Mouse (Mus musculus): ENCODE measurements around the gene Hmox1.

Gene Hmox1

GRCm38 (mm10) chr8:75088989-75089881 is 4.2 kb upstream of the Hmox1 start:
- peak; percentile 46 to 68 for DNase-seq (ENCODE audit: low spot score in 2 of 2)

GRCm38 (mm10) chr8:75090781-75091365 is 2.5 kb upstream of the Hmox1 start:
- no peak for DNase-seq (ENCODE audit: low spot score in 2 of 2)

- no peak for DNase-seq (ENCODE audit: low spot score in 2 of 2)
These were observed 9.5 kb downstream of the Hmox1 start for GRCm38 (mm10) chr8:75102956-75103355.

DNA sequence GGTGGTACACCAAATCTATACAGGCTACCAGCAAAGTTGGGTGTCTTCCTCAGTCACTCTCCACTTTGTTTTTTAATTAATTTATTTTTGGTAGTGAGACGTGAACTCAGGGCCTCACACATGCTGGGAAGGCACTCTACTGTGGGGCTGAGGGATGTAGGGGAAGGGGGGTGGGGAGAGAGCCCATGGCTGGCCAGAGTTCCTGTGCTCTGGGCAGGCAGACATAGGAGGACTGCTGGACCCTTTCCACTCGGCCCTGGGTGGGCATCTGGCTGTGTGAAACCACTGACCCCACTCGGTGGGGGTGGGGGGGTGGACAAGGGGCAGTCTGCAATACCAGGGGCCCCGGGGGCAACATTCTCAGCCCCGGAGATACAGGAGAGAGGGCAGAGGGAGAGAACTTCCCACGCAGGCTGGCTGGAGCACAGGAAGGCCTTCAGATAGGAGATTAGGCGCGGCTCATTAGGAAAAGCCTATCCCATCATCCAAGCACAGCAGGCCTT is 10.0 kb downstream of the Hmox1 start:
- DNase-seq (ENCODE audit: low spot score in 2 of 2) = no peak

GRCm38 (mm10) chr8:75108527-75109235 is 15.3 kb downstream of the Hmox1 start:
- peak; percentile 60 to 68 for DNase-seq (ENCODE audit: low spot score in 2 of 2)

GRCm38 (mm10) chr8:75109236-75109967 is 16.0 kb downstream of the Hmox1 start, which contains the start of gene Mcm5:
Mcm5 (plus strand) TSS chr8:75109569.
- DNase-seq (ENCODE audit: low spot score in 2 of 2) = peak; percentile 98 to 99

DNA sequence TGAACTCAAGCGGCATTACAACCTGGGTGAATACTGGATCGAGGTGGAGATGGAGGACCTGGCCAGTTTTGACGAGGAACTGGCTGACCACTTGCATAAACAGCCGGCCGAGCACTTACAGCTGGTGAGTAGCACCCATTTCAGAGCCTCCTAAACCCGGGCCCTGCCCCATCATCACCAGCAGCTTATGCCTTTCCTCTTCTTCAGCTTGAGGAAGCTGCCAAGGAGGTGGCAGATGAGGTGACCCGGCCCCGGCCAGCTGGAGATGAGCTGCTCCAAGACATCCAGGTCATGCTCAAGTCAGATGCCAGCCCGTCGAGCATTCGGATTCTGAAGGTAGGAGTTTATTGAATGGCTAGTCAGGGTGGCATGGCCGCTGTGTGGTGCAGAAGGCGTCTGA is 16.7 kb downstream of the Hmox1 start:
- no peak for DNase-seq (ENCODE audit: low spot score in 2 of 2)

GRCm38 (mm10) chr8:75118505-75118904 is 25.1 kb downstream of the Hmox1 start:
- DNase-seq (ENCODE audit: low spot score in 2 of 2) = no peak

- no peak for DNase-seq (ENCODE audit: low spot score in 2 of 2)
These were observed 25.9 kb downstream of the Hmox1 start for GRCm38 (mm10) chr8:75119287-75119686.

- DNase-seq (ENCODE audit: low spot score in 2 of 2) = no peak
These were observed 26.3 kb downstream of the Hmox1 start for GRCm38 (mm10) chr8:75119747-75120146.

DNA sequence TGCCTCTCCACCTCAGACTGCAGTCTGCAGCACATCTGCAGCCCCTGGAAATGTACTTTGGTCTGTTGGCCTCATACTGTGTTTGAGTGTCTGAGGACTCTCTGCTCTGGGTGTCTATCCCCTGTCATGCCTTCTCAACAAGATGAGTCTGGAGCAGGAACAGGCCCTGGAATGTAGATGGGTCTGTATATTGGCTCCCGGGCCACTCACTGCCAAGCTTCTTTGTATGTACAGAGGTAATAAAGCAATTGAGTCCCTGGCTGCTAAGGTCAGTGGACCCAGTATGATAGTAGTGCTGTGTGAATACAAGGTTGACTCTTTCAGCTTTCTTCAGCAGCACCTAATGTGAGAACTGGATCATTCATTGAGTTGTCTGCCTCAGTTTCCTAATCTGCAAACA is 34.0 kb downstream of the Hmox1 start:
- DNase-seq (ENCODE audit: low spot score in 2 of 2) = no peak

DNA sequence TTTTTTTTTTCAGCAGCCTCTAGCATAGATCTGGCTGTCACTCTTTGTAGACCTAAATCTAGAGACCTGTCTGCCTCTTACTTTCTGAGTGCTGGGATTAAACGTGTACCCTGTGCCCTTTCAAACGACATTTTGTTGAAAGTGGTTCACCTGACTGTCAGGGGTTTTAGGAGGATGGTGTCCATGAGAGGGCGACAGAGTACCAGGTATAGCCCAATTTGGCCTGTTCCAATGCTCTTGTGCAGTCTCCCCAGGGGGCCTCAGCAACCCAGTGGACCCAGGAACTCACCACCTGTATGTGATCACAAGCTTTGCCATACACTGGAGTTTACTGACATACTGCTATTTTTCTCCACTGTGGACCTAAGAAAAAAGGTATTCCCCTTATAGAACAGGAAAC is 39.1 kb downstream of the Hmox1 start:
- DNase-seq (ENCODE audit: low spot score in 2 of 2) = no peak

- no peak for DNase-seq (ENCODE audit: low spot score in 2 of 2)
These were observed 40.0 kb downstream of the Hmox1 start for GRCm38 (mm10) chr8:75133399-75133798.

GRCm38 (mm10) chr8:75134603-75135391 is 41.4 kb downstream of the Hmox1 start:
- DNase-seq (ENCODE audit: low spot score in 2 of 2) = peak; percentile 49 to 61

DNA sequence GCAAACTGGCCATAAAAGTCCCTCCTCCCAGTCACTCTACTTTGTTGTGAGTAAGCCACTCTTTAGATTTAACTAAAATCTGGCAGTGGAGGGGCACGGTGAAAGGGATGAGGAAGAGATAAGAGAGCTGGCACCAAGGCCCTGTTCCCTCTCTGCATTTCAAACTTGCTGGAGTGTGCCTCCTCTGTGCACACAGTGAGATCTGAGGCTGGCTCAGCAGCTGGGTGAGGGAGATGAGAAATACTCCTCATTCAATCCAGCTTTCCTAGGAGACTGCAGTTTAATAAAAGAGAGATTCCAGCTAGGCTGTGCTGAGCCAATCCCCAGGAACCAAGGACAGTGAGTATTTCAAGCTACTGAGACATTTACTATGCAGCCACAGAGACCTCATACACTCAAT is 42.3 kb downstream of the Hmox1 start:
- DNase-seq (ENCODE audit: low spot score in 2 of 2) = no peak

DNA sequence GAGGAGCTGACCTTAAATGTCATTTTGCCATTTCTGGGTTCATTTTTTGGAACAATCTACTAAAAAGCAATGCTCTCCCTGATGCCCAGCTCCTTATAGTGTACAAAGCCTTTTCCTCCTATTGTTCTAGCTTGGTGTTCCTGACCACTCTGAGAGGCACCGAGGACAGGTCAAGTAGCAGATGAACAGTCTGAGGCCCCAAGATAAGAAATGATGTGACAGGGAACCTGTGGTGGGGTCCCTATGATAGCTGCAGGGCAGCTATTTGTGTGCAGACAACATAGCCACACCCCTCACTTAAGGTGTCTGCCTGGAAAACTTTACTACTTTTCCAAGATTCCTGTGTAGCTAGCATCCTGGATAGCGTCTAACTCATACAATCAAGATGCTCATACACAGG is 42.8 kb downstream of the Hmox1 start:
- no peak for DNase-seq (ENCODE audit: low spot score in 2 of 2)

GRCm38 (mm10) chr8:75137536-75137935 is 44.1 kb downstream of the Hmox1 start:
- DNase-seq (ENCODE audit: low spot score in 2 of 2) = peak; percentile 19 to 46

All from right cerebral cortex, postnatal 36 days (tissue).